Mouse (Mus musculus) heart, adult 2 months (tissue): ENCODE results near the gene Nap1l5. TPM values are rescaled to one million over a fixed set of nuclear protein-coding genes. Genes with fewer than 3 reads are reported as not detected.

ENCODE experiments used
- DNase-seq, 2 experiments: peaks; one replicate each; pipeline ENCODE4 v3.0.0; 2021
- H3K27ac ChIP-seq: fragments of 200-600 bp; 2 replicates; pipeline ENCODE4 v1.8.1; 2022
- H3K27me3 ChIP-seq: fragments of 200-500 bp; 2 replicates; pipeline ENCODE4 v1.6.1; 2012; ENCODE audit warnings: mild to moderate bottlenecking, low read length, inconsistent platforms, mixed read lengths; ENCODE audit not compliant: control insufficient read depth, insufficient read depth
- H3K36me3 ChIP-seq: fragments of 200-500 bp; 2 replicates; pipeline ENCODE4 v1.6.1; 2012; ENCODE audit warnings: low read length, inconsistent platforms; ENCODE audit not compliant: control insufficient read depth, insufficient read depth
- H3K4me1 ChIP-seq: fragments of 200-500 bp; 2 replicates; pipeline ENCODE4 v1.6.1; 2011; ENCODE audit warnings: low read length; ENCODE audit not compliant: control insufficient read depth, insufficient read depth
- H3K4me3 ChIP-seq: fragments of 200-600 bp; 2 replicates; pipeline ENCODE4 v1.8.1; 2022
- H3K79me2 ChIP-seq: fragments of 200-500 bp; replicated peaks from 2 replicates; pipeline ENCODE4 v1.6.1; 2012; ENCODE audit warnings: mild to moderate bottlenecking, inconsistent platforms, low read length, moderate library complexity, mixed read lengths; ENCODE audit not compliant: control insufficient read depth, insufficient read depth
- H3K9ac ChIP-seq: fragments of 200-500 bp; 2 replicates; pipeline ENCODE4 v1.6.1; 2012; ENCODE audit warnings: low read depth, mild to moderate bottlenecking, control low read depth, inconsistent platforms, low read length, mixed read lengths
- CTCF ChIP-seq: fragments of 200-600 bp; IDR thresholded peaks from 2 replicates; pipeline ENCODE4 v1.8.1; 2022; ENCODE audit warnings: antibody characterized with exemption, mild to moderate bottlenecking, moderate library complexity
- EP300 ChIP-seq: fragments of 200-500 bp; IDR thresholded peaks from 2 replicates; pipeline ENCODE4 v1.6.1; 2011; ENCODE audit warnings: low read depth, low read length, control low read depth; ENCODE audit not compliant: insufficient read depth
- POLR2A ChIP-seq: fragments of 200-500 bp; IDR thresholded peaks from 2 replicates; pipeline ENCODE4 v1.6.1; 2011; ENCODE audit warnings: mild to moderate bottlenecking, low read depth, low read length, control low read depth; ENCODE audit not compliant: insufficient read depth
- WGBS: fragments of 180-500 bp; shearing (Covaris S2); methylation state at CpG from one replicate; pipeline ENCODE4 v1.1.7; 2018; 5-methylcytosine and 5-hydroxymethylcytosine counted together
- intact Hi-C: fragments of 180-260 bp; cut with DNase I; formaldehyde crosslinking; loops from one replicate; pipeline ENCODE4 v1.15.1; 2025
- long read RNA-seq: library from polyadenylated mRNA; stranded (forward); transcript quantifications from one replicate; pipeline ENCODE4 v2.0.0, GENCODE M21; 2021
- polyA plus RNA-seq: library from polyadenylated mRNA; depleted of rRNA; stranded (reverse); fragments of >200 nt; gene quantifications from 2 replicates; pipeline ENCODE4 v1.2.3, GENCODE M21; 2012; rRNA removed
- total RNA-seq, 2 experiments: library from RNA; stranded (reverse); gene quantifications; 2 replicates each; pipeline ENCODE4 v1.2.3; 2021

Gene Nap1l5
- total RNA-seq (1 to 10 TPM in 1 of 2 experiments, under 1 TPM in 1; 0.63 to 1.6 TPM), polyA plus RNA-seq (0.78 and 1.4 TPM in 2 replicates)
- long read RNA-seq, partial matches to known transcripts, result 0 of 1 reads
- long read RNA-seq, other reads (novel, unspliced or antisense), result 0 of 1 reads

DNA sequence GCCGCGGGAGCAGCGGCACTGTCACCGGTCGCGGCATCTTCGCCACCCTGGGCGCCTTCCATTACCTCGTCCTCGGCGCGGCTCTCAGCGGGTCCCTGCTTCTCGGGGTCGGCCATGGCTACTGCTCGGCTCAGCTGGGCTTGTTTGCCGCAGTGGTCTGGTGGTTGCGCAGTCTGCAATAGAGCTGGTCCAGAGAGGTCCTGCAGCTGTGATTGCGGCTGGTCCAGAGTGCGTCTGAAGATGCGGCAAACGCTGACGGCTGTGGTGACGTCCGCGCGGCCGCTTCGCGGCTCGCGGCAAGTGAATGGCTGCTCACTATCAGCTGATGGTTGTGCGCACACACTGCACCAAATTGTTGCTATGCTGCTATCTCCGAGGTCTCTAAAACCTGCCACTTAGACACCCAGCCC lies at the start of gene Nap1l5:
TSS of gene Nap1l5 (minus strand) at position 225 of the 410 bp plus-strand sequence.
- H3K36me3 ChIP-seq, result peaks cover 2% of the 10 kb centered on the region; the same call in 1 of the 2 replicates
- peak; percentile 22 to 35 for DNase-seq
- H3K79me2 ChIP-seq, result no peaks in the 10 kb centered on the region
- no peak within 1 kb of the TSS for H3K9ac ChIP-seq
- no peak within 1 kb of the TSS for H3K27ac ChIP-seq
- peak within 1 kb of the TSS; percentile 26; the same call in 1 of the 2 replicates for H3K4me3 ChIP-seq
- no peak for TF ChIP-seq CTCF
- 59% methylated on average over 34 of the region's 34 CpGs for WGBS
- no peaks in the 10 kb centered on the region; the same call in 1 of the 2 replicates for H3K27me3 ChIP-seq
- no peaks in the 10 kb centered on the region for H3K4me1 ChIP-seq
- intact Hi-C loops, result no loop called here

DNA sequence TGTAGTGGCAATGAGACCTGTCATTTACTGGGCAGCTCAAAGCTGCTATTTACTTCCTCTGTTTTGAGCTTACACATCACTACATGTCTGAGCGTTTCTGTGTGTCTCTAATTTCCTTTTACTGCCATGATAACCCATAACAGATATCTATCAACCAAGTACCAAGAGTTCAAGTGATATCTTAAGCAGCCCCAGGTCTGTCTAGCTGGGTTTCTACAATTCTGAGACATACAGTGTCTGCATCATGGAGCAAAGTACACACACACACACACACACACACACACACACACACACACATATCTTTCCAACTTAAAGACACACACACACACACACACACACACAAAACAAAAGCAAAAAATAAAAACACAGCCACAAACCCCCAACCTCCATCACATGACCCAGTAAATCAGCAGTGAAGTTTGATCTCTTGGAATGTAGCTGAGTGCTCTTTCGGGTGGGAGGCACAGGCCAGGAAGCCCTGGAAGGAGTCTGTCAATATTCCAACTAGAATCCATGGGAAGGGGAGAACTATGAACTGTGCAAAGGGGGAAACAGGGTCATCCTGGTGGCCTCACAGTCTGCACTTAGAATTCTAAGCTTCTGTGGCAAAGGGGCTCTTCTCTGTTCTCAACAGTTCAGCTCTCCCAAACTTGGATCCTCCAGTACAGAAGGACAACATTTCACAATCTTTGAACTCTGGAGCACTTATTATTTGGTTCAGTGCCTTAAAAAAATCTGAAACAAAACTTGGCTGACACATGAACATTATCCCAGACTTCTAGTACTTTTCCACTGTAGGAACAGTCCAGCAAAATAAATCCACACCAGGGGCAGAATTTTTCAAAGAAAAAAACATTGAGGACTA lies 44.5 kb upstream of the Nap1l5 start:
- WGBS, result 28% methylated on average over 2 of the region's 2 CpGs
- no peak for TF ChIP-seq EP300
- TF ChIP-seq POLR2A, result no peak
- no peak for TF ChIP-seq CTCF
- H3K9ac ChIP-seq, result no peak overlapping the region
- no peaks in the 10 kb centered on the region for H3K27me3 ChIP-seq
- DNase-seq, result no peak
- no peak overlapping the region for H3K4me3 ChIP-seq
- intact Hi-C loops, result no loop called here
- no peaks in the 10 kb centered on the region for H3K4me1 ChIP-seq
- peaks cover 2% of the 10 kb centered on the region for H3K36me3 ChIP-seq
- H3K27ac ChIP-seq, result peak overlapping the region; percentile 49
- no peaks in the 10 kb centered on the region for H3K79me2 ChIP-seq

DNA sequence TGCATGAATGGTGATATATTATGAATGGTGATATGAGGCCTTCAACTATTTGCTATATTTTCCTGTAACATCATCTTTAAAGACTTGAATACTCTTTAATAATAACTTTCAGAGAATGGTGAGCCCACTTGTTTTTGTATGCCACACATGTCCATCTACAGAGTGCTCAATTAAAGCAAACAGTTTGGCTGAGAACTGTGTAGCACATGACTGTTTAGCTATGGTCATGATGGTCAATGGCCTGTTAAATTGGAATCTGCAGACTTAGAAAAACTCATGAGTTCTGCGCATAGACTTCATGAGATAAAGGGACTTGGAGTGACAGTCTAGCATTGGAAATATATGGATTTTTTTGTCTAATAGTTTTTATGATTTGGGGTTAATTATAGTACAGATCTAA lies 43.5 kb upstream of the Nap1l5 start:
- Histone ChIP-seq H3K27ac (no peak overlapping the region), H3K79me2 (no peaks in the 10 kb centered on the region), H3K4me1 (no peaks in the 10 kb centered on the region), H3K9ac (no peak overlapping the region), H3K27me3 (no peaks in the 10 kb centered on the region), H3K36me3 (peaks cover 2% of the 10 kb centered on the region), H3K4me3 (no peak overlapping the region)
- 99% methylated on average over 1 of the region's 1 CpGs for WGBS
- no peak for DNase-seq
- intact Hi-C loops, result no loop called here
- TF ChIP-seq EP300 (no peak), CTCF (no peak), POLR2A (no peak)

DNA sequence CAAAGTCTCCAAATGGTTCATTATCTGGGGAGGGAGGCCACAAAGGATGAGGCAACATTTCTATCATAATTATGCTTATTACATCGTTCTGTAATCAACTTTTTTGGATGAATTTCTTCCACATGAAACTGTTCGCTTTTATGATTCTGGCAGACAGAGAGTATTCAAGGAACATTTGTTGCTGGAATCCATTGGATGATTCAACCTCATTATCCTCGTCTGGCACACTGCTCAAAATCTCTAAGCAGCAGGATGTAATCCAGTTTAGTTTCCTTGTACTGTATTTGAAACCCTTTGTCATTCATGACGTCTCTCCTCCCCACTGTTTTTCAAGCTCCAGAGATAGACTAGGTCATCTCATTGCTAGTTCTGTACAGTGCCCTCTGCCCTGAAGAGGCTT lies 40.0 kb upstream of the Nap1l5 start:
- Histone ChIP-seq H3K4me1 (no peaks in the 10 kb centered on the region), H3K27ac (no peak overlapping the region), H3K36me3 (peaks cover 3% of the 10 kb centered on the region), H3K9ac (no peak overlapping the region), H3K79me2 (no peaks in the 10 kb centered on the region), H3K27me3 (no peaks in the 10 kb centered on the region), H3K4me3 (no peak overlapping the region)
- intact Hi-C loops, result no loop called here
- DNase-seq, result no peak
- 60% methylated on average over 4 of the region's 4 CpGs for WGBS
- TF ChIP-seq CTCF (no peak), POLR2A (no peak), EP300 (no peak)

DNA sequence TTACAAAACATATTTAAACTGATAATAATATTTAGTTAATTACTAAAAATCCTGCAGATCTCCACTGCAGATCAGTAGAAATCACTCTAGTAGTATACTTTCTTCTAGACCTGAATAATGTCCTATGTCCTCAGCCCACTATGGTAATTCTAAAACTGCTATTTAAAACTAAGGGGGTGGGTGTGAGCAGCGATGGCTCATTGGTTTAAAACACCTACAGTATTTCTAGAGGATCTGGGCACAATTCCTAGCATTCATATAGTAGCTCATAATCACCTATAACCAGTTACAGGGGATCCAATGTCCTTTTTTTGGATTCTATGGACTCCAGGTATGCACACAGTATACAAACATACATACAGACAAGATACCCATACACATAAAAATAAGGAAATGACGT lies 39.4 kb upstream of the Nap1l5 start:
- no peaks in the 10 kb centered on the region for H3K4me1 ChIP-seq
- H3K4me3 ChIP-seq, result no peak overlapping the region
- intact Hi-C loops, result no loop called here
- H3K9ac ChIP-seq, result no peak overlapping the region
- 62% methylated on average over 2 of the region's 2 CpGs for WGBS
- H3K27me3 ChIP-seq, result no peaks in the 10 kb centered on the region
- H3K79me2 ChIP-seq, result no peaks in the 10 kb centered on the region
- DNase-seq, result no peak
- TF ChIP-seq EP300, result no peak
- TF ChIP-seq CTCF, result no peak
- no peak overlapping the region for H3K27ac ChIP-seq
- H3K36me3 ChIP-seq, result peaks cover 3% of the 10 kb centered on the region

DNA sequence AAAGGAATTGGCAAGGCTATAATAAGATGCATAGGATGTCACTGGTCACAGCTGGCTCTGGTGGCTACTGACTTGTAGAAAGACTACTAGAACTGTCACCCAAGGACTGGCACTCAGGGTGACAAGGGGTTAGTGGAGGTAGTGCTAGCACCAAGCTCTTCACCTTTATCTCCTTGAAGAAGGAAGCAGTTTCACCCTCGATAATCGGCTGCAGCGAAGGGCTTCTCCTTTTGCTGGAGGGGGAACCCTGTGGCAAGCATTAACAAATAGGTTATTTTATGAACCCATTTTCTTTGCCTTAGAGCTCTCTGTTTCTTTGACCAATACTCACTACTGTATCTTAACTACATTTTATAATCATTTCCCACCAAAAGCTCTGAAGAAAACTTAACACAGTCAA lies 37.1 kb upstream of the Nap1l5 start:
- TF ChIP-seq POLR2A (no peak), CTCF (no peak), EP300 (no peak)
- H3K9ac ChIP-seq, result no peak overlapping the region
- DNase-seq, result no peak
- no peak overlapping the region for H3K27ac ChIP-seq
- H3K79me2 ChIP-seq, result no peaks in the 10 kb centered on the region
- no peak overlapping the region for H3K4me3 ChIP-seq
- H3K27me3 ChIP-seq, result no peaks in the 10 kb centered on the region
- H3K36me3 ChIP-seq, result peaks cover 3% of the 10 kb centered on the region
- no peaks in the 10 kb centered on the region for H3K4me1 ChIP-seq
- WGBS, result 66% methylated on average over 3 of the region's 3 CpGs
- intact Hi-C loops, result no loop called here
